Mouse (Mus musculus): ENCODE data around the gene Thap3. TPM values are rescaled to one million over a fixed set of nuclear protein-coding genes. Genes with fewer than 3 reads are reported as not detected.
"Not testable (repeated sequence)": the region's sequence is repeated elsewhere in the genome, so short reads cannot be mapped to it uniquely, and the experiment has no call there.

The Thap3 gene
- total and polyA plus RNA-seq, 3 experiments, result 11.0 to 27.6 (median 12.8) TPM

DNA sequence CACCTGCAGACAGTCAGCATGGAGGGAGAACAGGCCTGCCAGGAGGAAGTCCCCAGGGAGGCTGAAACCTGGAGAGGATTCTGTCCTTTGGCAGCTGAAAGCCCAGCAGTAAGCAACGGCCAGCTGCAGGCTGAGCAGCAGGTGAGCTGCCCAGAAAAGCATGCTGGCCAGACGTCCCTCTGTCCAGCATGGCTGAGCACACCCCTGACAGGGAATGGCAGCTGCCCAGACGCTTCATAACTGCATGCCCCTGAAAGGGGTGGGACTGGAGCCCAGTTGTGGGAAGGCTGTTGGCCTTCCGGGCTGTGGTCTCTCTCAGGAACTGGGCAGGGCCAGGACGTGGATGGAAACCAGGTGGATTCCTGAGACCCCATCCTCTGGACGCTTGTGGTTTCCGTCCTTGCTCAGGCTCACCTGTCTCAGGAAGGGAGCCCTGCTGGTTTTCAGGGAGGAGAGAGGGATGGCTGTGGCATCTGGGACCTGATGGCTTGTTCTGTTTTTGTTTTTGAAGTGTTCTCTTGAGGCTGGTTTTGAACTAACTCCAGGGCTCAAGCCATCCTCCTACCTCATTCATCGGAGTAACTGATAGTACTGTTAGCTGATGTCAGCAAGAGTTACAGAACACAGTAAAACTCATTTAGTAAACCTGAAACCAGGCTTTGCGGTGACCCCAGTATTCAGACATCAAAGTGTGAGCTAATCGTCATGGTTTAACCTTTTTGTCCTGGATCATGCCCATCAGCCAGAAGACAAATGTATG, 49.6 kb upstream of the Thap3 start, which contains the start of gene Tas1r1:
Gene Tas1r1, minus strand, starts transcription at position 344 of the 760 bp plus-strand sequence.
- in situ Hi-C loops (cut with MboI; ENCODE audit: low pct_ligation_motif_present, low pct_unique_long_range_greater_than_20kb, low sequenced_read_pairs), result no loop called here
- Histone ChIP-seq H3K4me3 (replicated peaks in 1 of 3; ENCODE audit: low read depth in 2 of 3, low read length in 2 of 3, poor library complexity in 1 of 3) (peak within 1 kb of the TSS; percentile 82 to 99 (median 99)), H3K27me3 (replicated peaks) (no peaks in the 10 kb centered on the region), H3K9ac (ENCODE audit: insufficient read depth, low read depth) (peak within 1 kb of the TSS; percentile 82), H3K36me3 (replicated peaks in 1 of 2; ENCODE audit: control insufficient read depth in 1 of 2, insufficient read depth in 1 of 2, low read length in 1 of 2) (peaks cover 12 to 27% of the 10 kb centered on the region in 2 experiments), H3K4me1 (ENCODE audit: control insufficient read depth in 1 of 2, insufficient read depth in 2 of 2) (peaks cover 19 to 42% of the 10 kb centered on the region in 2 experiments), H3K27ac (ENCODE audit: insufficient read depth, low read depth) (peak within 1 kb of the TSS; percentile 70), H3K4me2 (ENCODE audit: insufficient read depth, low read depth, poor library complexity, severe bottlenecking) (peak within 1 kb of the TSS; percentile 84), H3K9me3 (replicated peaks; ENCODE audit: low read length) (no peaks in the 10 kb centered on the region), H3K79me2 (replicated peaks; ENCODE audit: control insufficient read depth, extremely low read depth, insufficient read depth, poor library complexity, severe bottlenecking) (peaks cover 30% of the 10 kb centered on the region)
- DNase-seq (ENCODE audit: extremely low read depth), result peak; percentile 71
- dilution Hi-C loops (cut with MboI; ENCODE audit: extremely low pct_ligation_motif_present, extremely low pct_unique_long_range_greater_than_20kb, low sequenced_read_pairs), result no loop called here
- peak; percentile 55; the same call in 1 of the 2 replicates for TF ChIP-seq BHLHE40 (IDR thresholded peaks at IDR 0.05; ENCODE audit: low read depth, low read length)
- no peak for TF ChIP-seq JUN (IDR thresholded peaks at IDR 0.05; ENCODE audit: insufficient read depth, low read depth, low read length)
- TF ChIP-seq MXI1 (IDR thresholded peaks at IDR 0.05; ENCODE audit: low read depth, low read length), result no peak
- no peak; the same call in 1 of the 2 replicates for TF ChIP-seq EP300 (IDR thresholded peaks at IDR 0.05; ENCODE audit: low read length)
- TF ChIP-seq TCF12 (IDR thresholded peaks at IDR 0.05; ENCODE audit: low read depth, low read length), result no peak
- no peak for TF ChIP-seq PAX5 (IDR thresholded peaks at IDR 0.05; ENCODE audit: low read length)
- TF ChIP-seq POLR2AphosphoS2 (IDR thresholded peaks at IDR 0.05; ENCODE audit: low read depth, low read length), result no peak
- TF ChIP-seq MAFK (IDR thresholded peaks at IDR 0.05; ENCODE audit: insufficient replicate concordance, low read length), result peak; percentile 87; the same call in 1 of the 2 replicates
- TF ChIP-seq ETS1 (conservative IDR thresholded peaks at IDR 0.05; ENCODE audit: low read depth, low read length), result peak; percentile 81
- no peak for TF ChIP-seq IRF4 (IDR thresholded peaks at IDR 0.05; ENCODE audit: low read depth, low read length)

DNA sequence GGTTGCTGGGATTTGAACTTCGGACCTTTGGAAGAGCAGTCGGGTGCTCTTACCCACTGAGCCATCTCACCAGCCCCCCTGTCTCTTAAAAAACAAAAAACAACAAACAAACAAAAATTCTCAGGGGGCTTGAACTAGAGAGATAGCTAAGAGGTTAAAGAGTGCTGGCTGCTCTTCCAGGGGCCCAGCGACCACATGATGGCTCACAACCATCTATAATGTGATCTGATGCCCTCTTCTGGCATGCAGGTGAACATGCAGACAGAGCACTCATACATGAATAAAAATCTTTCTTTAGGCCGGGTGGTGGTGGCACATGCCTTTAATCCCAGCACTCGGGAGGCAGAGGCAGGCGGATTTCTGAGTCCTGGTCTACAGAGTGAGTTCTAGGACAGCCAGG, 47.7 kb upstream of the Thap3 start:
- TF ChIP-seq SMC3 (IDR thresholded peaks at IDR 0.05; ENCODE audit: low read depth, low read length), result peak; percentile 11; the same call in 1 of the 2 replicates
- peak in 1 of 2 experiments; percentile 49; a peak in 2 of 4 replicates for TF ChIP-seq CTCF (conservative IDR thresholded peaks at IDR 0.05 in 1 of 2, IDR thresholded peaks at IDR 0.05 in 1 of 2; ENCODE audit: low read depth in 2 of 2, low read length in 2 of 2)
- H3K9me3 ChIP-seq (replicated peaks; ENCODE audit: low read length); dilution Hi-C loops (cut with MboI; ENCODE audit: extremely low pct_ligation_motif_present, extremely low pct_unique_long_range_greater_than_20kb, low sequenced_read_pairs); in situ Hi-C loops (cut with MboI; ENCODE audit: low pct_ligation_motif_present, low pct_unique_long_range_greater_than_20kb, low sequenced_read_pairs); H3K27me3 ChIP-seq (replicated peaks); H3K4me3 ChIP-seq (replicated peaks in 1 of 3; ENCODE audit: low read depth in 2 of 3, low read length in 2 of 3, poor library complexity in 1 of 3); H3K4me2 ChIP-seq (ENCODE audit: insufficient read depth, low read depth, poor library complexity, severe bottlenecking); H3K9ac ChIP-seq (ENCODE audit: insufficient read depth, low read depth); H3K27ac ChIP-seq (ENCODE audit: insufficient read depth, low read depth); H3K36me3 ChIP-seq (replicated peaks in 1 of 2; ENCODE audit: control insufficient read depth in 1 of 2, insufficient read depth in 1 of 2, low read length in 1 of 2): not testable (repeated sequence)
- peak; percentile 6 for DNase-seq (ENCODE audit: extremely low read depth)
- H3K4me1 ChIP-seq (ENCODE audit: control insufficient read depth in 1 of 2, insufficient read depth in 2 of 2), result peaks cover 11 to 23% of the 10 kb centered on the region in 2 experiments
- H3K79me2 ChIP-seq (replicated peaks; ENCODE audit: control insufficient read depth, extremely low read depth, insufficient read depth, poor library complexity, severe bottlenecking), result peaks cover 20% of the 10 kb centered on the region

Measured in CH12.LX (cell line).